Mouse (Mus musculus) E14TG2a.4 (cell line): ENCODE data around the gene Pla2g16.

ENCODE experiments used
- CTCF ChIP-seq: conservative IDR thresholded peaks from 2 replicates; pipeline ENCODE4 v1.5.1; 2014; ENCODE audit warnings: low read length
- NANOG ChIP-seq: IDR thresholded peaks from 2 replicates; pipeline ENCODE4 v1.6.1; 2014; ENCODE audit warnings: borderline replicate concordance, low read length, mixed read lengths

GRCm38 (mm10) chr19:7633021-7633420, 75.8 kb downstream of the Pla2g16 start:
- no peak for TF ChIP-seq NANOG
- TF ChIP-seq CTCF: no peak
